Mouse (Mus musculus) ES-E14 (cell line): ENCODE results near the gene Theg. TPM values are rescaled to one million over a fixed set of nuclear protein-coding genes. Genes with fewer than 3 reads are reported as not detected.

Experiments
- DNase-seq: peaks from one replicate; pipeline ENCODE4 v3.0.0-alpha.2; 2013; ENCODE audit warnings: low read depth, low spot score
- H3K27ac ChIP-seq: 2 replicates; pipeline ENCODE4 v1.5.1; 2012; ENCODE audit warnings: low read depth, mild to moderate bottlenecking, low read length, moderate library complexity, mixed read lengths; ENCODE audit not compliant: poor library complexity, insufficient read depth, severe bottlenecking
- H3K36me3 ChIP-seq: 2 replicates; pipeline ENCODE4 v1.6.1; 2012; ENCODE audit warnings: mild to moderate bottlenecking, low read length, moderate library complexity, mixed read lengths; ENCODE audit not compliant: control insufficient read depth, poor library complexity, insufficient read depth, severe bottlenecking
- H3K4me1 ChIP-seq, 2 experiments: fragments of 150-350 bp in 1 of 2; sonication (generic) in 1 of 2; 2 replicates each; pipeline ENCODE4 v1.6.1; 2012; ENCODE audit warnings: low read length in 2 of 2, mild to moderate bottlenecking in 1 of 2, mixed read lengths in 1 of 2; ENCODE audit not compliant: control insufficient read depth in 2 of 2, insufficient read depth in 2 of 2, poor library complexity in 1 of 2
- H3K4me3 ChIP-seq, 2 experiments: fragments of 150-350 bp in 1 of 2; sonication (generic) in 1 of 2; 2 replicates each; pipeline ENCODE4 v1.5.1; 2012; ENCODE audit warnings: low read length in 2 of 2, low read depth in 1 of 2, mild to moderate bottlenecking in 1 of 2, mixed read lengths in 1 of 2; ENCODE audit not compliant: insufficient read depth in 1 of 2, poor library complexity in 1 of 2, severe bottlenecking in 1 of 2
- H3K9ac ChIP-seq: 2 replicates; pipeline ENCODE4 v1.6.1; 2012; ENCODE audit warnings: low read depth, mild to moderate bottlenecking, low read length, mixed read lengths; ENCODE audit not compliant: poor library complexity, insufficient read depth, severe bottlenecking
- H3K9me3 ChIP-seq: fragments of 150-350 bp; sonication (generic); 2 replicates; pipeline ENCODE4 v1.6.1; 2012; ENCODE audit warnings: low read depth, mild to moderate bottlenecking, low read length; ENCODE audit not compliant: control insufficient read depth, insufficient read depth
- CHD2 ChIP-seq: IDR thresholded peaks from 2 replicates; pipeline ENCODE4 v1.6.1; 2014; ENCODE audit warnings: mild to moderate bottlenecking, low read depth, low read length, inconsistent platforms
- HCFC1 ChIP-seq: IDR thresholded peaks from 2 replicates; pipeline ENCODE4 v1.6.1; 2012; ENCODE audit warnings: low read length, inconsistent platforms, borderline replicate concordance; ENCODE audit not compliant: insufficient read depth
- MAFK ChIP-seq: IDR thresholded peaks from 2 replicates; pipeline ENCODE4 v1.6.1; 2014; ENCODE audit warnings: mild to moderate bottlenecking, low read depth, low read length, inconsistent platforms; ENCODE audit not compliant: insufficient read depth
- ZC3H11A ChIP-seq: IDR thresholded peaks from 2 replicates; pipeline ENCODE4 v1.6.1; 2012; ENCODE audit warnings: low read depth, mild to moderate bottlenecking, inconsistent platforms, low read length, borderline replicate concordance
- ZNF384 ChIP-seq: IDR thresholded peaks from 2 replicates; pipeline ENCODE4 v1.6.1; 2012; ENCODE audit warnings: low read depth, low read length, inconsistent platforms
- in situ Hi-C, 2 experiments: fragments of 600-800 bp; cut with MboI; formaldehyde crosslinking; loops; one replicate each; pipeline ENCODE4 v1.15.1; 2025; ENCODE audit warnings: low sequenced_read_pairs in 2 of 2, inconsistent platforms in 1 of 2; ENCODE audit not compliant: unreplicated experiment in 2 of 2
- total RNA-seq: library from RNA; depleted of rRNA; stranded (reverse); fragments of 300-350 nt; gene quantifications from 2 replicates; pipeline ENCODE4 v1.2.3, GENCODE M21; 2012

The Theg gene
- total RNA-seq, 1 experiment = not detected

- Histone ChIP-seq H3K9me3 (no peaks in the 10 kb centered on the region), H3K36me3 (no peaks in the 10 kb centered on the region; the same call in 1 of the 2 replicates), H3K9ac (no peak overlapping the region), H3K4me3 (no peak overlapping the region), H3K27ac (no peak overlapping the region), H3K4me1 (peaks cover 0 to 10% of the 10 kb centered on the region in 2 experiments; a peak in 2 of 4 replicates)
- no peak for TF ChIP-seq ZC3H11A
- no peak for TF ChIP-seq HCFC1
- TF ChIP-seq MAFK = no peak
- no peak for TF ChIP-seq CHD2
- no peak for TF ChIP-seq ZNF384
- DNase-seq = no peak
- in situ Hi-C loops = no loop called here
Observed at GRCm38 (mm10) chr10:79534426-79534825, 52.7 kb downstream of the Theg start.

GRCm38 (mm10) chr10:79533126-79533911 is 53.8 kb downstream of the Theg start, which contains the start of gene Plpp2:
Plpp2 (minus strand) TSS chr10:79533796.
- H3K9ac ChIP-seq = peak within 1 kb of the TSS; percentile 48
- no peak within 1 kb of the TSS for H3K27ac ChIP-seq
- DNase-seq = peak; percentile 62
- peaks cover 0 to 10% of the 10 kb centered on the region in 2 experiments; a peak in 2 of 4 replicates for H3K4me1 ChIP-seq
- TF ChIP-seq ZNF384 = no peak
- TF ChIP-seq MAFK = no peak
- TF ChIP-seq CHD2 = no peak
- TF ChIP-seq ZC3H11A = no peak
- no peak for TF ChIP-seq HCFC1
- H3K36me3 ChIP-seq = no peaks in the 10 kb centered on the region; the same call in 1 of the 2 replicates
- in situ Hi-C loops = no loop called here
- H3K9me3 ChIP-seq = no peaks in the 10 kb centered on the region
- H3K4me3 ChIP-seq = peak within 1 kb of the TSS; percentile 81 to 83

- H3K9ac ChIP-seq = peak overlapping the region; percentile 48
- H3K4me1 ChIP-seq = peaks cover 0 to 10% of the 10 kb centered on the region in 2 experiments; a peak in 2 of 4 replicates
- in situ Hi-C loops = no loop called here
- no peaks in the 10 kb centered on the region for H3K9me3 ChIP-seq
- H3K36me3 ChIP-seq = no peaks in the 10 kb centered on the region; the same call in 1 of the 2 replicates
- H3K27ac ChIP-seq = no peak overlapping the region
- no peak for TF ChIP-seq ZC3H11A
- no peak for TF ChIP-seq ZNF384
- peak overlapping the region; percentile 81 to 83 for H3K4me3 ChIP-seq
- no peak for DNase-seq
Observed at GRCm38 (mm10) chr10:79532678-79533077, 54.5 kb downstream of the Theg start.

GRCm38 (mm10) chr10:79531593-79531992 is 55.5 kb downstream of the Theg start:
- TF ChIP-seq CHD2 (no peak), MAFK (no peak), ZC3H11A (no peak), ZNF384 (no peak), HCFC1 (no peak)
- Histone ChIP-seq H3K36me3 (no peaks in the 10 kb centered on the region; the same call in 1 of the 2 replicates), H3K4me1 (peaks cover 0 to 10% of the 10 kb centered on the region in 2 experiments; a peak in 2 of 4 replicates), H3K9ac (no peak overlapping the region), H3K27ac (no peak overlapping the region), H3K9me3 (no peaks in the 10 kb centered on the region), H3K4me3 (no peak overlapping the region)
- in situ Hi-C loops = no loop called here
- no peak for DNase-seq
